Mouse (Mus musculus): Measurements from ENCODE around the gene Lmo1. TPM values are rescaled to one million over a fixed set of nuclear protein-coding genes. Genes with fewer than 3 reads are reported as not detected.
"Not testable (repeated sequence)": the region's sequence is repeated elsewhere in the genome, so short reads cannot be mapped to it uniquely, and the experiment has no call there.

The Lmo1 gene
- polyA plus RNA-seq, 1 experiment from 2014 or later = 0.84 TPM

DNA sequence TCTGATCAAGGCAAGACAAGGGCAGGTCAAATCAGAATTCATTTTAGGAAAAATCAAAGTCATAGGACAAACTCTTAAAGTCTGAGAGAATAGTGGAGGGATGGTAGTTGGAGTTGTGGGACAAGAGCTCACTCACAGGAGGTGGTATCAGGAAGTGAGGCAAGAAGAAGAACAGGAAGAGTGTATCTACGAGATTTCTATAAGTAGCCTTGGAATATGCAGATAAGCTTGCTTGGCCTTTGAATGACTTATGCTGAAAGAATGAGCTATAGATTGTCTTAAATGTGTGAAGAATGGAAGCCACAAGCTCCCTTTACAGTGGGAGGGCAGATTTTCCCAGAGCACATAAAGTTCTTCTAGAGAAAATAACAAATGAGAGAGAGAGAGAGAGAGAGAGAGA lies 70.1 kb downstream of the Lmo1 start:
- Histone ChIP-seq H3K9me3 (replicated peaks) (no peaks in the 10 kb centered on the region), H3K4me2 (no peak overlapping the region), H3K36me3 (replicated peaks) (no peaks in the 10 kb centered on the region), H3K4me1 (replicated peaks) (peaks cover 6% of the 10 kb centered on the region), H3K4me3 (replicated peaks) (no peak overlapping the region), H3K9ac (no peak overlapping the region), H3K27me3 (no peaks in the 10 kb centered on the region), H3K27ac (replicated peaks) (no peak overlapping the region)
- 8% methylated on average over 1 of the region's 1 CpGs for WGBS (ENCODE audit: insufficient replicate concordance)
- no peak for ATAC-seq (ENCODE audit: insufficient read depth)

GRCm38 (mm10) chr7:109101167-109101566 lies 73.8 kb downstream of the Lmo1 start:
- Histone ChIP-seq H3K4me1 (replicated peaks) (no peaks in the 10 kb centered on the region; the same call in 1 of the 2 replicates), H3K27me3 (no peaks in the 10 kb centered on the region), H3K27ac (replicated peaks) (no peak overlapping the region), H3K4me3 (replicated peaks) (no peak overlapping the region), H3K9me3 (replicated peaks) (no peaks in the 10 kb centered on the region), H3K4me2 (no peak overlapping the region), H3K36me3 (replicated peaks) (no peaks in the 10 kb centered on the region), H3K9ac (no peak overlapping the region)
- WGBS (ENCODE audit: insufficient replicate concordance) = 68% methylated on average over 3 of the region's 3 CpGs
- ATAC-seq (ENCODE audit: insufficient read depth) = no peak

GRCm38 (mm10) chr7:109098145-109099018 lies 76.6 kb downstream of the Lmo1 start:
- H3K4me2 ChIP-seq = no peak overlapping the region
- H3K9me3 ChIP-seq (replicated peaks) = no peaks in the 10 kb centered on the region
- WGBS (ENCODE audit: insufficient replicate concordance) = 20% methylated on average over 6 of the region's 6 CpGs
- no peak overlapping the region for H3K27ac ChIP-seq (replicated peaks)
- no peak for ATAC-seq (ENCODE audit: insufficient read depth)
- H3K4me1 ChIP-seq (replicated peaks) = no peaks in the 10 kb centered on the region
- no peaks in the 10 kb centered on the region for H3K27me3 ChIP-seq
- H3K36me3 ChIP-seq (replicated peaks) = no peaks in the 10 kb centered on the region
- H3K9ac ChIP-seq = no peak overlapping the region
- no peak overlapping the region for H3K4me3 ChIP-seq (replicated peaks)

DNA sequence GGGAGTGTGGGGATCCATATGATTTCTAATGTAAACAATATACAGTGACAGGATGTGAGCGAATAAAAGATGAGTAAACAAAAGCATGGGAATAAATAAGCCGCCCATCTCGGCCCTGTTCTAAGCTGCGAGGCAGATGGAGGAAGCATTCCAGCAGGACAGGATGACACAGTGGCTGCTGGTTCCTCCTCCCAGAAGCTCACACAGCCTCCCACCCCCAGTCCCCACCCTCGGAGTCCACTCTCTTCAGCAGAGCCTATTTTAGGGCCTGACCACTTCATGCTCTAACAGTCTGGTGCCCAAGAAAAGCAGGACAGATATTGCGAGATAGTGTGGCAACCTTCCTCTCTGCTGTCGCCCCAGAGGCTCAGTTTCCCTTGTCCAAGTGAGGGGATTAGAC lies 77.8 kb downstream of the Lmo1 start:
- Histone ChIP-seq H3K4me1 (replicated peaks) (no peaks in the 10 kb centered on the region), H3K36me3 (replicated peaks) (no peaks in the 10 kb centered on the region), H3K9ac (no peak overlapping the region), H3K4me3 (replicated peaks) (no peak overlapping the region), H3K4me2 (no peak overlapping the region), H3K27ac (replicated peaks) (no peak overlapping the region), H3K27me3 (no peaks in the 10 kb centered on the region), H3K9me3 (replicated peaks) (no peaks in the 10 kb centered on the region)
- 48% methylated on average over 7 of the region's 7 CpGs for WGBS (ENCODE audit: insufficient replicate concordance)
- ATAC-seq (ENCODE audit: insufficient read depth) = no peak

- 53% methylated on average over 4 of the region's 4 CpGs for WGBS (ENCODE audit: insufficient replicate concordance)
- no peaks in the 10 kb centered on the region for H3K27me3 ChIP-seq
- no peak overlapping the region for H3K4me2 ChIP-seq
- no peak overlapping the region for H3K4me3 ChIP-seq (replicated peaks)
- H3K9ac ChIP-seq = no peak overlapping the region
- peak; percentile 34; the same call in 1 of the 2 replicates for ATAC-seq (ENCODE audit: insufficient read depth)
- H3K36me3 ChIP-seq (replicated peaks) = no peaks in the 10 kb centered on the region
- no peaks in the 10 kb centered on the region for H3K4me1 ChIP-seq (replicated peaks)
- no peaks in the 10 kb centered on the region for H3K9me3 ChIP-seq (replicated peaks)
- H3K27ac ChIP-seq (replicated peaks) = no peak overlapping the region
These were observed 78.4 kb downstream of the Lmo1 start for GRCm38 (mm10) chr7:109096618-109097017.

- no peaks in the 10 kb centered on the region for H3K27me3 ChIP-seq
- no peaks in the 10 kb centered on the region for H3K36me3 ChIP-seq (replicated peaks)
- no CpG with 5 or more reads among the region's 7 CpGs for WGBS (ENCODE audit: insufficient replicate concordance)
- no peak overlapping the region for H3K9ac ChIP-seq
- H3K4me1 ChIP-seq (replicated peaks) = no peaks in the 10 kb centered on the region
- no peaks in the 10 kb centered on the region for H3K9me3 ChIP-seq (replicated peaks)
- ATAC-seq (ENCODE audit: insufficient read depth) = no peak
- no peak overlapping the region for H3K4me2 ChIP-seq
- H3K27ac ChIP-seq (replicated peaks) = no peak overlapping the region
- no peak overlapping the region for H3K4me3 ChIP-seq (replicated peaks)
These were observed 80.7 kb downstream of the Lmo1 start for GRCm38 (mm10) chr7:109094294-109094693.

GRCm38 (mm10) chr7:109091316-109091715 lies 83.7 kb downstream of the Lmo1 start:
- H3K4me1 ChIP-seq (replicated peaks); H3K9ac ChIP-seq; H3K4me3 ChIP-seq (replicated peaks); H3K9me3 ChIP-seq (replicated peaks); H3K27ac ChIP-seq (replicated peaks); H3K27me3 ChIP-seq; H3K4me2 ChIP-seq; H3K36me3 ChIP-seq (replicated peaks); ATAC-seq (ENCODE audit: insufficient read depth): not testable (repeated sequence)
- no CpG with 5 or more reads among the region's 2 CpGs for WGBS (ENCODE audit: insufficient replicate concordance)

Other genes with a start within 250 kb of the Lmo1 start
- 0.03 and 0.05 TPM in 2 replicates for gene Nlrp10, start 245.0 kb downstream of the Lmo1 start, polyA plus RNA-seq (2015; fragmentation: Nextera tagmentation; extraction: Ambion mirVana)
- 34.9 and 35.2 TPM in 2 replicates for gene Eif3f, start 240.8 kb downstream of the Lmo1 start, polyA plus RNA-seq (2015; fragmentation: Nextera tagmentation; extraction: Ambion mirVana)
- gene Tub, start 224.9 kb downstream of the Lmo1 start, polyA plus RNA-seq (2015; fragmentation: Nextera tagmentation; extraction: Ambion mirVana) = 0.05 TPM in 2 replicates
- gene Ric3, start 91.9 kb downstream of the Lmo1 start, polyA plus RNA-seq (2015; fragmentation: Nextera tagmentation; extraction: Ambion mirVana) = 0.39 and 0.53 TPM in 2 replicates

All from liver, embryonic 15.5 days (tissue).